Mouse (Mus musculus) cerebral cortex, adult 2 months (tissue): ENCODE measurements around the gene Gm5269.

Experiments
- WGBS: fragments of 180-500 bp; shearing (Covaris S2); methylation state at CpG from one replicate; pipeline ENCODE4 v1.1.7; 2018; 5-methylcytosine and 5-hydroxymethylcytosine counted together

Gene Gm5269

DNA sequence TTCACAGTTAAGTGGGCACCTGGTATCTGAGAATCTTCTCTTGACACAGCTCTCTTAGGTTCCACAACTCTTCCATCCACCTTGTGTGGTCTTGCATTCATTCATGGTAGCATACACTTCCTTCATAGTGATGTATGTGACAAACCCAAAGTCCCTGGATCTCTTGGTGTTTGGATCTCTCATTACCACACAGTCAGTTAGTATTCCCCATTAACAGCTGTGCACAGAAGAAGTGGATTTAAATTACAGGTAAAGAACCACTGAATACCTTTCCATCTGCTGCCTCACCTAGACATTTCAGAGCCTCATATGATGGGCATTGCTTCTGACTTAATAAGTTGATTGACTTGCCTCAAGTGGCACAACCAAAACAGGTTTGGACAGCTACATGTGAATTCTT, at the start of gene Gm5269:
TSS of gene Gm5269 (minus strand) at position 101 of the 400 bp plus-strand sequence.

DNA sequence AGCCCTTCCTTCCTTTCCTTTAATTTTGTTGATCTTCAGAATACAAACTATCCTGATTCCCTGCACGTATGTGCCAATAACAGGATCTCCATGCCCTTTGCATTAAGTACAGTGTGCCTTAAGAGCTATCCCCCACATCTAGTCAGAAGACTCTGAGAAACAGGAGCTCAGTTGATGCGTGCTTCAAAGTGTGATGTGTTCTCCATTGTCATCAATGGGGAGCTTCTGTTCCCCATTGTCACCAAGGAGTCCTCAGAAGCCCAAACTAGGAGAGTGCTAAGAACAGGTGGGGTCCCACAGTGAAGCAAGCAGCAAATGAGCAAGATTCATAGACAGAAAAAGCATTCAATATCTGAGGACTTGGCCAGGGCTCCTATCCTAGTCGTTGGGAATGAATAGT, 36.8 kb upstream of the Gm5269 start:
- 69% methylated on average over 3 of the region's 3 CpGs for WGBS

DNA sequence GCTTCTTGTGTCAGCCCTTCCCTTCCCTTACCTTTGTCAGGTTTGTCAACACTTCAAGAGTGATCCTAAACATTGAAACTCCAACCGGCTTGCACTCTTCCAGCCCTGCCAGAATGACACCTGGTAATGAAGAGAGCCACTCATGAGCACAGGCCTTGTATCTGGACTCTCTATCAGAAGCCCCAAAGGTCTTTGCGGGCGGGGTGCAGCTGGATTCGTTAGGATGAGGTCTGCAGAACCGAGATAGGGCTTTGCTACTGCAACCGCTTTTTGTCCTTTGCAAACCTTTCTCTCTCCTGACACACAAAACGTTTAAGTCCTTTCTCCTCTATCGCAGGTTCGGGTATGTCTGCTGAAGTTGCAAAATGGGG, 36.3 kb upstream of the Gm5269 start, which contains the start of gene Slc40a1:
TSS of gene Slc40a1 (minus strand) at position 131 of the 371 bp plus-strand sequence.
- 56% methylated on average over 9 of the region's 9 CpGs for WGBS

DNA sequence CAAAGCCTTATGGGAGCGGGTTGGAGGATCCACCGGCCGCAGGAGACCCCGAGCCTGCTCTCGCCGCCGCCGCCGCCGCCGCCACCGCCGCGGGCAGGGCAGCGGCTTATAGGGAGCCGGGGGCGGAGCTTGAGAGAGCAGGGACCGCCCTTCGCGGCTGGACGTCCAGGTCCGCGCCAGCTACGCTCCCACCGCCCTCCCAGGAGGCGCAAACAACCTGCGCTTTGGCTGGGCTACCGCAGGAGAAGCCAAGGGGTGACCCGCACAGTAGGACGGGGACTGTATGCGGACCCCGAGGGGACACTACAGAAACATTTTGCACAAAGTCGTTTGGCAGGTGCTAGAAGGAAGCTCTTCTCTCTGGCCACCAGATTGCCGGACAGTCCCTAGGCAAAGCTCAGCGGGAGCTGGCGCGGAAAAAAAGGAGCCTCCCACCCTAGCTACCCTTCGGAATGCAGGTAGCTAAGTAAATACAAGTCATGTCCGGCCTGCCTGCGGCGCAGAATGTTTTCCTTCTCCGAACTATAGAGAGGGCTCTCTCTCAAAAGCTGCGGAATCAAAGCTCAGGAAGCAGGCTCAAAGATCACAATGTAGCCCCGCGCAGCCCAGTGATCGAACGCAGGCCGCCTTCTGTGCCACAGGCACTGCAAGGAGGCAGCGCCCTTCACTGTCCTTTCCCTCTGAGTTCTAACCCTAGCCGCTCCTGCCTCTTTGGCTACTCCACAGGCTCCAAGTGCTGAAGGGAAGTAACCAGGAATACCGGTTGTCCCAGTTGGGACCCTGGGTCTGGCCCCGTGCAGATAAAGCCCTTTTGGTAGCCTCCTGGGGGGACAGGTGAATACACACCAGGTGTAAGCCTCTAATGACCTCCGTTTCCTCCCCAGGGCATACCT, 35.7 kb upstream of the Gm5269 start:
- 2% methylated on average over 53 of the region's 53 CpGs for WGBS

DNA sequence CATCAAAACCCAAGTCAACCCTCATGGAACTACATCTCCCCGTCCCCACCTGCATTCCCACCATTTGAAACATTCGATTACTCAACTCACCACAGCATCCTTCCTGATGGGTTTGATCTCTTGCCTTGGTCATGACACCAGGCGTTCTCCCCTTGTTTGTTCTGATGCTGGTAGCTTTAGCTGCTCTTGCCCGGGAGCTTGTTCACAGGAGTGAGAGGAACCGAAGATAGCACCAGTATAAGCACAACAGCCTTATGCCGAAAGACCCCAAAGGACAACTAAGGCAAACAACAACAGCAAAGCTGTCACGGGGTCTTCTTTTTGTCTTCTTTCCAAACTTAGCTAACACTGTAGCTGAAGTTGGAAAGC, 35.0 kb upstream of the Gm5269 start:
- 13% methylated on average over 7 of the region's 7 CpGs for WGBS

DNA sequence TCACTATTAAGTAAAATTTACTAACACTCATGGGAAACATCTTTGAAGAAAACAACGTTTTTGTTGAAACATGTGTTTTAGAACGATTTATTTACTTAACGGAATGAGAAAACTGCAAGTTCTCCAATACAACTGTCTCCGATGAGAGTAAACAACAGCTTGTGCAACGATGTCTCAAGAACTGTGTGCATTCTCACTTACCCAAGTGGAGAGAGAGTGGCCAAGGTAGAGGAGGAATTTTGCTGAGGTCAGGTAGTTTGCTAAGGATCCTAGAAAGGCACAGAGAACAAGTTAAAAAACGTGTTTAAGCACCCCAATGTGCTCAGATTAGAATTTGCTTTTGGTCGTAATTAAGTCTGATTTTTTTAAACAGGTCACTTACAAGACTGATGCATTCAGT, 34.4 kb upstream of the Gm5269 start:
- 53% methylated on average over 7 of the region's 7 CpGs for WGBS

DNA sequence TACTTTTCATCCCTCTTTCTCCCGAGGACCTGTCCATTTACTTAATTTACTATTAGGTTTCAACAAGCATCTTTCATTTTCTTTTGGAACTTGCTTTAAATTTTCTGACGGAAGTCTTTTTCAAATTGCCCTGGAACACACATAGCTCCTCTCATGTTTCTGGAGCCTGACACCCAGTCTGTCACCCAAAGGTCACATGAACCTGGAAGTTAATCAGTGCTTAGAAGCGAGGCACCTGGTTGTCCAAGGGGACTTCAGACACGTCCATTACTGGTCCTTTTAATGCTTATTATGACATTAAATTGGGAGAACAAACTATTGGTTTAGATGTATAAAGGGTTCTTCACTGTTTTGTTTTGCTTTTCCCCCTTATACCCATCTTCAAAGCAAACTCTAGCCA, 33.2 kb upstream of the Gm5269 start:
- WGBS: 77% methylated on average over 4 of the region's 4 CpGs

DNA sequence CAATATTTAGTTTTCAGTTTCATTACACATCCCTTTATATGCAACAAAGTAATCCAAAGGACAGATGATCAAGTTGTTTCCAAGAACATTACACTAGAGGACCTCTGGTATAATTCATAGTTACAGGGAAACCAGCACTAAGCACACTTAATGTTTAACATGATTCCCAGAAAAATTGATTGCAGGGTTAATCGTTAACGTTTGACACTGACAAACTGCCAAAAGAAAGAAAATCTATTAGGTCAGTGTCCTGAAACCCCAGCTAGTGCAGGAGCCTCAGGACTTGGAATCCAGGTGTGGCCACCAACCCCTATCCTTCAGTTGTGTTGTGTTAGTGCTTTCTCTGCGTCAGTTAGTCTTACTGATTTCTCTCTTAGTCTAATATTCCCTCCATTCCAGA, 30.6 kb upstream of the Gm5269 start:
- 92% methylated on average over 3 of the region's 3 CpGs for WGBS

DNA sequence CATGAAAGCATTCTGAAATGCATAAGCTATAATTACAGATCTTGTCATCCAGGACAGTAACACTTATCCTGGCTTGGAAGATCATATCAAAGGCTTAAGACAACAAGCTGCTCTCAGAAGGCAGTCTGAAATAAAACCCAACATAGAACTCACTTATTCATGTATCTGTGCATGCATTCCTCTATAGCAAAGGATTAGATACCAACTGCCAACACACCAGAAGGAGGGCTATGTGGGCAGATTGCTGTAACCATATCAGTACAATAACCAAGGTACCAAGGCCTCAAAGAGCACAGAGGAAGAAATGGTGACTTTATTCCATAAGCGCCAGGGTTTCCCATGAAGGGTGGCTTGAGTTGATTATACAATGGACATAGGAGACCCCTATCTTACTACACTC, 29.7 kb upstream of the Gm5269 start:
- 81% methylated on average over 1 of the region's 1 CpGs for WGBS

DNA sequence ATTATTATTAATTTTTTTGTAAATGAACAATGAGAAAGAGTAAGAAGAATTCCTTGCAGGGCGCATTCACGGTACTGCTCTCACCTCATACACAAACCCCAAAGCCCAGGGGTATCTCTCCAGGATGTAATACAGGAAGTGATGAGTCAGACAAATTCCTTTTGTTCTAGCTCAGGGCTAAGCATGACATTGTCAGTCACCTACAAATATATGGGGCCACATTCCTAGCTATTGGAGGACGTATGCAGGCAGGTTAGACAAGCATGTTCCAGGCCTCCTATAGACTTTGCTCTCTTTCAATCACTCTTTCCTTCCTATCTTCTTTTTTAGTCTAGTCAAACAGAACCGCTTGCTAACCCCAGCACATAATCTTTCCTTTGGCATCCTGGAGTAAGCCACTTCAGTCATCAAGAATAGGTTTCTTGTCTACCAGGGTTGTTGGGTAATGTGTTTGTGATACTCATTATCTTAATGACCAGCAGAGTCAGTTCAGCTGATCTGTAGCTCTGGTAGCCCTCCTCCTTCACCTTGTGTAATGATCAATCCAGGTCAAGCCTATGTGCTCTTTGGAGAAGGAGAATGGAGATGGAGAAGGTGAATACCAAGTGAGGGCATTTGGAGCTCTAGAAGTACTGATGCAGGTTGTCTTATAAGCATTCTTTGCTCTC, 27.2 kb upstream of the Gm5269 start:
- 86% methylated on average over 4 of the region's 4 CpGs for WGBS

DNA sequence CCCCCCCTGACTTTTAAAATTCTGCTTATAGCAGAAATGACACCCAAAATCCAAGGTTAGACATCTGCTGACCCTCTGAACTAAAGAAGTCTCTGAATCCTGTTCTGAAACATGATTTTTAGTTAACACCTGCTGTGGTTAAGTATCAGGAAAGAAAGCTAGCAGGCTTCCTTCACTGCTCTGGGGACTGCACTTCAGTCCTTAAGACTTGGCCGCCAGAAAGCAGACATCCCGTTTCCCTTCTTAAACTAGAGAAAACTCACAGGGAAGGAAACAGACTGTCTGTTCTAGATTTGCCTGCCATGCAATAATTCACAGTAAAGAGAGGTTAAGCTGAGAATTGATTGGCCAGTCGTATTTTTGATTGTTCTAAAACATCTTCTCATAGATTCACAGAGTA, 26.1 kb upstream of the Gm5269 start:
- WGBS: 71% methylated on average over 3 of the region's 3 CpGs

DNA sequence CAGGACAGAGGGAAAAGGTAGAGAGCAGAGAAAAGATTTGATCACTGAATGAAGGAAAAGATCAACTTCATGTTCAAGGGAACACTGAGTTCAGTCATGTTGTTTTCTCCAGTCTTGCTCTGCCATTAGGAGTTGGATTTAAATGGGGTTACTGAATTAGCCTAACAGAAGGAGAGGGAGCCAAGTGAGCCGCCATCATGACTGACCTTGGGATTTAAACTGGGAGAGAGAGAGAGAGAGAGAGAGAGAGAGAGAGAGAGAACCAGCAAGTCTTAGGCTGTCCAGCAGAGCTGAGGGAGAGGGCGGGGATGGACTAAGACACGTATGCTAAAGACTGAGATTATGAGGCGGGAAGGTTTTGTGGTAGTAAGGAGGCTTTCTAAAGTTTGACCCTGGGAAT, 24.2 kb upstream of the Gm5269 start:
- WGBS: 92% methylated on average over 4 of the region's 4 CpGs

DNA sequence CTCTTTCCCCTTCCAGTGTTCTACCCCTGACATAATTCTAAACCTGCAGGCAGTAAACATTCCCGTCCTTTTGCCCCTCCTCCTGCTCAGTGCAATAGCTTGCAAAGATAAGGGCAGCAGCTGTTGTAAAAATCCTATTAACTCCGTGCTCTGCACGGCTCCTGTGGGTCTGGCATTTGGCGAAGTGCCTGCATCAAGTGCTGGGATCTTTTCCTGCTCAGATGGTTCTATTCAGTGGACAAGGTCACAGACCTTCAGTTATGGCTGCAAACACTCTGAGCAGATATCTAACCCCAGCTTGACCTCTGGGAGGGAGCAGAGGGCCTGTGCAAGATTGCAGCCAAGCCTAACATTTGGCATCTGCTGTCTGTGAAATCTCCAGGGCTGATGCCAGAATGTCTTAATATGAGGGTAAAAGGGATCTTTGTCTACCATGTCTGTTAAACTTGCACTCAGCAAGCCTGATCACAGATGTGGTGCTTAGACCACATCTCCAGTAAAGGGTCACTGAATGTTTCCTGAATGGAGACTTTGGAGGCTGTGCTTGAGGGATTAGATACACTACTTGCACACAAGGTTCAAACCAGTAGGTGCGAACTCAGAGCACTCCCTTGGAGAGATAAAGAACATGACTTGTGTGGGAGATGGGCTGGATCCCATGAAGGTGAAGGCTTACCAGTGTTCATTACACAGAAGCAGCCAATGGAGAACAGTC, 15.2 kb upstream of the Gm5269 start:
- 58% methylated on average over 5 of the region's 5 CpGs for WGBS

DNA sequence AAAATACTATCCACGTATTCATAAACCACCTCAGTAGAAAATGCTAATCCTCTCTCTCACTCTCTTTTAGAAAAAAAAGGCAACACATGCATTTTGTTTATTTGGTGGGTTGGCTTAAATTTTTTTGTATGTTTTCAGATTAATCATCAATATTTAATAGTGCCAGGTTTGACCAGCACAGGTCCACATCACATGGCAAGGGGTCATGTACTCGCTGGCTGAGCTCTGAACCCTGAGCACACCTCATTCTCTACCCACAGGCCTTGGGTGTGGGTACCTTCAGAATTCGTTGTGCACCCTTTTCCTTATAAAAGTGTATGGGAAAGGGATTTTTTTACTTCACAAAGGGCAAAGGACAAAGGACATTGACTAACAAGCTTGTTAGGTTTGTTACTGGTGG, 14.1 kb upstream of the Gm5269 start:
- WGBS: 82% methylated on average over 3 of the region's 3 CpGs

DNA sequence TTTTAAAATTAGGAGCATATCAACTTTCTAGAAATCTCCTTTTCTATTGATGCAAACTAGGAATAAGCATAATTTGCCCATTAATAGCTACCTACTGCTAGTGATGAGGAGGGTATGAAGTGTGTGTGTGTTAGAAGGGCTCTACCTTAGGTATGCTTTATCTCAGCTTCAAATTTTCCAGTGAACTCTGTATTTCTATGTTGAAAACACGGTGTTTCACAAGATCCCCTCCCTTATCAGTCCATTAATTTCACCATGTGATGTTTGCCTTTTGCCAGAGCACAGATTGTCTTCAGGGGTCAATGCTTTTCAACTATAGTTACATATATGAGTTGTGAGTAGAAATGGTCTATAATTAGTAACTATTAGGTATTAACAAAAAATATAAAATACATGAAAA, 8.0 kb upstream of the Gm5269 start:
- WGBS: 67% methylated on average over 1 of the region's 1 CpGs

DNA sequence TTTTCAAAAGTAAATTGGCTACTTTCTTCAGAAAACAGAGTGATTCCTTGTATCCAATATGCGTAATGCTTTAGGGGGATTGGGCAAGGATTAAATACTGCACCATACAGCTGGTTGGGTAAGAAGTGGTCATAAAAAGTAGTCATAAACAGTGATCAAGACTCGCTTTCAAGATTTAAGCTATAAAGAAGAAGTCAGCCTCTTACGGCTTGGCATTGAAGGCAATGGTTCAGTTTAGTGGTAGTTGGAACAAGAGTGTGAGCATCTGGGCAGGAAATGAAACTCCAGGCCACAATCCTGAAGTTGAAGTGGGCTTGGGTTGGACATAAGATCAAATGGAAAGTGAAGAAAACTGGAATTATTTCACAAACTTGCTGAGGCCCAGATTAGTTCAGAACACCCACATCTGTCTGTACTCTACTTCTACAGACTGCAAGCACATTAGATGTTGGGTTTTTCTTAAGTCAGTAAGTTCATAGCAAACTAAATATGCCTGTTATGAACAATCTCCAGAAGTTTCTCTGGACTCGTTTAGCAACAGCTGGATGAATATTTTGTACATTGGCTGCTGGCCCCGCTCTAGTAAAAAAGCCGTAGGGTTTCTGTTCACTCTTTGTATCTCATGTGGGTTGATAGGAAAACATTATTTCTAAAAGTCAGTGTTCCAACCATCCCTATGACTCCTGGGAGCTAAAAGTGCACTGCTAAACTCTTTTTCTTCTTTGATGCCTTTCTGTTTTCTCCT, 4.3 kb upstream of the Gm5269 start:
- WGBS: 90% methylated on average over 6 of the region's 6 CpGs

DNA sequence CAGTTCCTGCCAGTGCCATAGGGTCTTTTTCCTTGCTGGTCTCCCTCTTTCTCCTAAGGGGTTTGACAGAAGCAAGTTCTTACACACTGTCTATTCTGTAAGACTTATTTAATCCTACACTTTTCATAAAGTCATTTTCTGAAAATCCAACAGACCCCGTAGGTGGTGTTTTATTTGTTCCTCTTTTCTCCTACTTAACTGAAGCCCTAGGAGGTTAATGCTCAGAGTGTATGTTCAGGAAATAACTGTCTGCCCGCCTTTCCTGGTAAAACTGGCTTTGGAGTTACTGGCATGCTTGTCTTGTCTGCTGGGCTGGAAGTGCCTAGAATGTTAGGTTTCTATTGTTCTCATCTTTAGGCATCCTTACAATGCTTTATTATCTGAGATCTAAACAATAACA, 1.9 kb upstream of the Gm5269 start:
- 77% methylated on average over 2 of the region's 2 CpGs for WGBS

DNA sequence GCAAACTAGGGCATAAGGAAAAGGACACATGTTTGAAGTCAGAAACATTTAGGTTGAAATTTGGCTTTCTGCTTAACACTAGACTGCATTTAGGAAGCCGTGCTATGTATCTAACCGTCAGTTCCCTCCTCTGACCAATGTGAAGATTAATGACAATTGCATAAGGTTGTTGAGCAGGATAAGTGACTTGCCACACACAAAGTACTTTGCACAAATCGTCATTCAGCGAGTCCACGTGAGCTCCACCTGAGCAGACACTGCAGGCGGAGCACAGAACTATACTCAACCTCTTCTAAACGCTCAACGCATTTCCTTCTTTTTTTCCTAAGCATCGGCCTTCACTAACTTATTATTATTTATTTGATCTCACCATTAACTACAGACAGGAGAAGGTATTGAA, 3.3 kb downstream of the Gm5269 start:
- 94% methylated on average over 9 of the region's 9 CpGs for WGBS

DNA sequence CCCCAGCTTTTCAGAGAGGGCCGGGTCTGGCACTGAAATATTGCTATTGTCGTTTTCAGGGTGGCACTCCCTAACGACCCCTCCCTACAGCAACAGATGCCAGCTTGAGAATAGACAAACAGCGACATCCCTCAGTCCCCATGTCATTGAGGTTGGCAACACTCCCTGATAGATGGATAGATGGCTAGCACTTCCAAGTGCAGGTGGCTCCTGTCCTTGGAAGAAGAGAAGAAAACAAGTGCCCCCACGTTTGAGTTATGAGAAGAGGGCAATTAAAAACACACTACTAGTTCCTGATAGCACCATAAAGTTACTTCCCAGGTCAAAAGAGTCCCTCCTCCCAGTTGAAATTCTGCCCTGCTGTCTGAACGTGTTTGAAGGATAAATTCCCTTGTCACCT, 8.0 kb downstream of the Gm5269 start:
- WGBS: 65% methylated on average over 6 of the region's 6 CpGs

DNA sequence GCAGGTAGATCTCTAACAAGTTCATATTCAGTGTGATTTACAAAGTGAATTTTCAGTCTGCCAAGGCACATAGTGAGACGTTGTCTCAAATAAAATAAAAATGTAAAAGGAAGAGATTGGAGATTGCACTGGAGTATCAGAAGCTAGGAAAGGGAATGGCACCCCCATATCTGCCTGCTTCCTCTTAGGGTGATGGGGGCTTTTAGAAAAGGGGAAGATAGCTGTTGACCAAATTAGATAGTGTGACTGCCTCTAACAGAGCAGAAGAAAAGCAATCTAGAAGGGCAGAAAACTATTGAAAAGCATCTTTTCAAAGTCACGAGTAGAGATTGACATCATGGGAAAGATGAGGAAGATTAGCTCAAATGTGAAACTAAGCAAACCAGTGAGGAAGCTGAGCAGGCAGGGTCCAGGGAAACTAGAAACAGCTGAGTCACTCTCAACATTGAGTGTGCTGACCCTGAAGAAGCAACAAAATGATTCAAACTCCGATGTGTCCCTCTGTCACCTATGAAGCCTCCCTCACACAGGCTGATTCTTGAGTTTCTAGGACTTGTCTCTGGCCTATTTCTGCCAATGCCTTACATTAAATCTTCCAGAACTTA, 8.7 kb downstream of the Gm5269 start:
- 76% methylated on average over 3 of the region's 3 CpGs for WGBS

DNA sequence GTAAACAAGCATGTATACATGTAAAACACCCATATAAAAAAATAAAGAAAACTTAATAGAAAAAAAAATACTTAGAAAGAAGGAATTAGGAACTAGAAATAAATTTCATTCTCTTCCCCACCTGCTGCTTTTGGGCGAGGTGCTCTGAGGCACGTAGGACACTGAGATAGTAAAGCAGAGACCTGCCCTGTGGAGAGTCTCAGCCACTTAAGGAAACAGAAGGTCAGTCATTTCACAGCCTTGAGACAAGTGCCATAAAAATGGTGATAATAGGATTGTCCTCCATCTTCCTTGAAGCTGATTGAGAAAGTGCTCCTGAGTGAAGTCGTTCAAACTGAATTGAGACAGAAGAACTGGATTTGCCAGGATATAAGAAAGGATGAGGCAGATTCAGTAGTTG, 12.6 kb downstream of the Gm5269 start:
- WGBS: 93% methylated on average over 3 of the region's 3 CpGs
